Mouse (Mus musculus) granulocyte monocyte progenitor cell, adult 5-6 weeks (primary cell): Measurements from ENCODE around the gene Gm4177. TPM values are rescaled to one million over a fixed set of nuclear protein-coding genes. Genes with fewer than 3 reads are reported as not detected.
"Not testable (repeated sequence)": the region's sequence is repeated elsewhere in the genome, so short reads cannot be mapped to it uniquely, and the experiment has no call there.

Source experiments
- ATAC-seq: replicated peaks from 2 replicates; pipeline ENCODE4 v1.8.0; 2016; ENCODE audit warnings: mild to moderate bottlenecking, moderate TSS enrichment, inconsistent platforms; ENCODE audit not compliant: poor library complexity, severe bottlenecking
- total RNA-seq, 2 experiments: library from RNA; stranded (forward) in 1 of 2; stranded (reverse) in 1 of 2; fragments of 200-712, 200-1000 nt in 1 of 2; fragments of >200 nt in 1 of 2; fragmentation: Nextera tagmentation in 1 of 2; gene quantifications; 2 replicates each; pipeline ENCODE4 v1.2.3; 2014 to 2017

Gene Gm4177
- total RNA-seq (2014; fragmentation: Nextera tagmentation) (not detected in 2 replicates), total RNA-seq (2017) (not detected in 2 replicates)

DNA sequence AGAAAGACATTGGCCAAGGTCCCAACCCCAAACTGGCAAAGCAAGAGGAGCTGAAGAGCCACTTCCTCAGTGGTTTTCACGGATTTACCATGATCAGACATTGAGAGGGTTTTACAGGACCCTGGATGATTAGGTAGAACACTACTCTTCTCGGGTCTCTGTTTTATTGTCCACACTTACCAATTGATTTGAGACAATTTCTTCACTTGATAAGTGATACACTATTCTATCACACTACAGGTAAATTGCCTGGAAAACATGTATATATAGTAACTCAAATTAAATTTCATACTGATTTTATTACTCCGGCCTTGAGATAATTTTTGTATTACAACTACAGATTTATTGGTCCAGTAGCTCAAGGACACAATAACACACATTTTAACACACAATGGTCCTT lies at the start of gene Gm4177:
Gene Gm4177 (minus strand): TSS at position 101 of the 400 bp plus-strand sequence.
- not testable (repeated sequence) for ATAC-seq

DNA sequence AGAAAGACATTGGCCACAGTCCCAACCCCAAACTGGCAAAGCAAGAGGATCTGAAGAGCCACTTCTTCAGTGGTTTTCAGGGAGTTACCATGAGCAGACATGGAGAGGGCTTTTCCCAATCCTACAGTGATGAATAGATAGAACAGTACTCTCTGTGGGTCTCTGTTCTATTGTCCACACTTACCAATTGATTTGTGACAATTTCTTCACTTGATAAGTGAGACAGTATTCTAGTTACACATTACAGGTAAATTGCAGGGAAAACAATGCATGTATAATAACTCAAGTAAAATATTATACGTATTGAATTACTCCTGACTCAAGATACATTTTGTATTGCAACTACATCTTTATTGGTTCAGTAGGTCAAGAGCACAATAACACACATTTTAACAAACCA lies 47.6 kb upstream of the Gm4177 start, which contains the start of gene Gm5725:
Gene Gm5725 (minus strand): TSS at position 101 of the 400 bp plus-strand sequence.
- ATAC-seq = not testable (repeated sequence)

DNA sequence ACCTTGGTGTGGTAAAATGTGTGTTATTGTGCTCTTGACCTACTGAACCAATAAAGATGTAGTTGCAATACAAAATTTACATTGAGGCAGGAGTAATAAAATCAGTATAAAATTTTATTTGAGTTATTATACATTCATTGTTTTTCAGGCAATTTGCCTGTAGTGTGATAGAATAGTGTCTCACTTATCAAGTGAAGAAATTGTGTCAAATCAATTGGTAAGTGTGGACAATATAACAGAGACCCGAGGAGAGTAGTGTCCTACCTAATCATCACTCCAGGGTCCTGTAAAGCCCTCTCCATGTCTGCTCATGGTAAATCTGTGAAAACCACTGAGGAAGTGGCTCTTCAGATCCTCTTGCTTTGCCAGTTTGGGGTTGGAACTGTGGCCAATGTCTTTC lies 35.5 kb upstream of the Gm4177 start, which contains the start of gene Vmn1r135:
Gene Vmn1r135 (plus strand): TSS at position 301 of the 400 bp plus-strand sequence.
- not testable (repeated sequence) for ATAC-seq

DNA sequence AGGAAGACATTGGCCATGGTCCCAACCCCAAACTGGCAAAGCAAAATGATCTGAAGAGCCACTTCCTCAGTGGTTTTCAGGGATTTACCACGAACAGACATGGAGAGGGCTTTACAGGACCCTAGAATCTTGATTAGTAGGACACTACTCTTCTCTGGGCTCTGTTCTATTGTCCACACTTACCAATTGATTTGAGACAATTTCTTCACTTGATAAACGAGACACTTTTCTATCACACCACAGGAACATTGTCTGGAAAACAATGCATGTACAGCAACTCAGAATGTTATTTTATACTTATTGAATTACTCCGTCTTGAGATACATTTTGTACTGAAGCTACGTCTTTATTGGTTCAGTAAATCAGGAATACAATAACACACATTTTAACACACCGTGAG lies 35.2 kb downstream of the Gm4177 start, which contains the start of gene Gm4175:
Gene Gm4175 (minus strand): TSS at position 101 of the 400 bp plus-strand sequence.
- not testable (repeated sequence) for ATAC-seq

Other genes starting within 250 kb of the Gm4177 start
- not detected in 2 replicates for gene Vmn1r132, start 182.6 kb downstream of the Gm4177 start, total RNA-seq (2014; fragmentation: Nextera tagmentation)
- not detected in 2 replicates for gene Vmn1r132, start 182.6 kb downstream of the Gm4177 start, total RNA-seq (2017)
- not detected in 2 replicates for gene Gm4175, start 35.3 kb downstream of the Gm4177 start, total RNA-seq (2014; fragmentation: Nextera tagmentation)
- gene Gm4175, start 35.3 kb downstream of the Gm4177 start, total RNA-seq (2017) = not detected in 2 replicates
- not detected in 2 replicates for gene Vmn1r135, start 35.6 kb upstream of the Gm4177 start, total RNA-seq (2014; fragmentation: Nextera tagmentation)
- not detected in 2 replicates for gene Vmn1r135, start 35.6 kb upstream of the Gm4177 start, total RNA-seq (2017)
- gene Gm5725, start 47.5 kb upstream of the Gm4177 start, total RNA-seq (2014; fragmentation: Nextera tagmentation) = not detected in 2 replicates
- gene Gm5725, start 47.5 kb upstream of the Gm4177 start, total RNA-seq (2017) = not detected in 2 replicates
- not detected in 2 replicates for gene Gm5891, start 124.6 kb upstream of the Gm4177 start, total RNA-seq (2014; fragmentation: Nextera tagmentation)
- gene Gm5891, start 124.6 kb upstream of the Gm4177 start, total RNA-seq (2017) = not detected in 2 replicates
- not detected in 2 replicates for gene Vmn1r137, start 197.9 kb upstream of the Gm4177 start, total RNA-seq (2014; fragmentation: Nextera tagmentation)
- gene Vmn1r137, start 197.9 kb upstream of the Gm4177 start, total RNA-seq (2017) = not detected in 2 replicates
- not detected in 2 replicates for gene Vmn1r138, start 232.2 kb upstream of the Gm4177 start, total RNA-seq (2014; fragmentation: Nextera tagmentation)
- gene Vmn1r138, start 232.2 kb upstream of the Gm4177 start, total RNA-seq (2017) = not detected in 2 replicates